10 mouse cellular contexts compared by ENCODE assay signal in the genomic region with DNA sequence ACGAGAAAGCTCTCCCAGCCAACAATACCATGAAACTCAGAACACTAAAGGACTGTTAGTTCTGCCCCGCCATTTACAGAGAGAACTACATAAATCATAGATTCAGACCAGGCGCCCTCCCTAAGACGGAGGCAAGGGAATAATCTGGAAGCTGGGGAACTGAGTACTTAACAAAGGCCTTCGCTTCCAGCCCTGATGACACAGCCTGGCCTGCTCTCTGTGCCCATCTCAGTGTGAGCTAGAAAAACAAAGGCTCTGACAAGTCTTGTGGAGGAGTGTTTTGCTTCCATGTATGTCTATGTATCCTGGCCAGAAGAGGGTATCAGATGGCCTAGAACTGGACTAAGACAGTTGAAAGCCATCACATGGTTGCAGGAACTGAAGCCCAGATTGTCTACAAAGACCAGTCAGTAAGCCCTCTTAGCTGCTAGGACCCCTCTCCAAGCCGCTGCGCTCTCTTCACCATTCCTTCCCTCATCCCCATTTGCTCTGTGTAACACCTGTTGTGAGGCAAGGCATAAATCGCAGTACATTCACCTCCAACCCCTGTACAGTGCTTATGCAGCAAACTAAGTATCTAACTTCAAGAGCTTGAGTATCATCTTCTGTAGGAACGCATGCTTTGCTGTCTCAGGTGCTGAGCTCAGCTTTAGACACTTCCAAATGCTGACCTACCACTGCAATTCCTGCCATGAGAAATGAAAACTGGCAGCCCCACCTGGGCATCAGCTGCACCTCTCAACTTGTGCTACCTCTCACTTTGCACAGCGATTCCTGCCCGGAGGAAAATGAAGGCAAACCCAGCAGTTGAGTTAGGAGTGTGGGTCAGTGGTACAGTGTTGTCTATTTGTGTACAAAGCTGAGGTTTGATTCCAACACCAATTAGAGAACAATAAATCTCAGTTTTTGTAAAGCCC. TPM values are rescaled to one million over a fixed set of nuclear protein-coding genes. Genes with fewer than 3 reads are reported as not detected.
DNase-seq lines count a peak whose midpoint lies in the region; ATAC-seq and TF ChIP-seq lines count a peak whose summit lies in the region.
"Had no signal": no experiment of that assay in that cellular context is flagged by ENCODE, and none has a peak within 500 bp of the region (broad histone marks: within the 10 kb centered on the region; RNA-seq: fewer than 3 reads in every experiment).

No protein-coding gene starts in this region.

- no peaks in the 10 kb centered on the region for H3K9me3 ChIP-seq in intestine, postnatal 0 days (ENCODE audit: control insufficient read depth)
- H3K9me3 ChIP-seq: megakaryocyte, embryonic 14.5 days had no signal

- no peaks in the 10 kb centered on the region; the same call in 1 of the 2 replicates for H3K4me1 ChIP-seq in intestine, postnatal 0 days (replicated peaks; ENCODE audit: control insufficient read depth, insufficient read depth, low read length)
- no peaks in the 10 kb centered on the region for H3K4me1 ChIP-seq in olfactory bulb, adult 2 months (ENCODE audit: control insufficient read depth, insufficient read depth, low read length)

- H3K4me3 ChIP-seq in intestine, postnatal 0 days (ENCODE audit: low read depth, low read length) = no peak overlapping the region
- H3K4me3 ChIP-seq in olfactory bulb, adult 2 months (ENCODE audit: insufficient read depth, low read depth, low read length) = no peak overlapping the region
- H3K4me3 ChIP-seq: megakaryocyte, embryonic 14.5 days had no signal

- no peak for TF ChIP-seq CTCF in intestine, postnatal 0 days (IDR thresholded peaks at IDR 0.05; ENCODE audit: low read depth)
- TF ChIP-seq CTCF in olfactory bulb, adult 2 months (IDR thresholded peaks at IDR 0.05; ENCODE audit: insufficient read depth, low read depth, low read length) = no peak

- no peak overlapping the region for H3K9ac ChIP-seq in intestine, postnatal 0 days (ENCODE audit: low read depth, low read length)

- H3K27me3 ChIP-seq in intestine, postnatal 0 days (replicated peaks; ENCODE audit: control insufficient read depth, insufficient read depth, low read length) = no peaks in the 10 kb centered on the region
- H3K27me3 ChIP-seq: megakaryocyte, embryonic 14.5 days; Patski had no signal

- no peak for TF ChIP-seq POLR2A in olfactory bulb, adult 2 months (IDR thresholded peaks at IDR 0.05; ENCODE audit: insufficient read depth, low read depth, low read length)

- H3K36me3 ChIP-seq in intestine, postnatal 0 days (ENCODE audit: control insufficient read depth, insufficient read depth) = peaks cover 32% of the 10 kb centered on the region

- no peak for ATAC-seq in intestine, postnatal 0 days
- ATAC-seq: Patski had no signal

- no peak overlapping the region for H3K4me2 ChIP-seq in intestine, postnatal 0 days (replicated peaks; ENCODE audit: low read depth)

- peak overlapping the region; percentile 15; the same call in 1 of the 2 replicates for H3K27ac ChIP-seq in intestine, postnatal 0 days (ENCODE audit: low read depth, low read length)
- H3K27ac ChIP-seq in olfactory bulb, adult 2 months (ENCODE audit: insufficient read depth, low read depth, low read length) = 0 out of 2 replicates have a peak overlapping the region, but pooled peaks have one; percentile 0

- WGBS in intestine, postnatal 0 days = 92% methylated on average over 11 of the region's 11 CpGs
- 73% methylated on average over 11 of the region's 11 CpGs for WGBS in olfactory bulb, adult 2 months

- DNase-seq in kidney, postnatal 10 days = peak; percentile 20
- DNase-seq in kidney, postnatal 14 days = no peak
- DNase-seq in gastrocnemius, postnatal 25 days = peak; percentile 68
- DNase-seq in thymus, postnatal 25 days = no peak
- DNase-seq in urinary bladder, postnatal 14 days (ENCODE audit: low spot score) = no peak
- DNase-seq: cerebellum, adult 9-11 months had no signal

RNA-seq across cellular contexts. Expression of gene Chd2, which starts 20.1 kb away (rescaled TPM):
- total RNA-seq in gastrocnemius, postnatal 25 days (2021) = 10 to 100 TPM; 30.2 to 38.4 TPM
- 19.3 and 25.4 TPM in 2 replicates for polyA plus RNA-seq in intestine, postnatal 0 days (2015; fragmentation: Nextera tagmentation; extraction: Ambion mirVana)
- polyA plus RNA-seq in olfactory bulb, adult 2 months (2012; ENCODE audit: insufficient read depth, insufficient read length, low replicate concordance, missing spikeins) = 211 and 544 TPM in 2 replicates

Comparison
In these comparisons a context has a peak if more than half of its experiments do, and no peak if none do; other contexts are left out.
1. DNase-seq: peak in kidney, postnatal 10 days (single experiment) and gastrocnemius, postnatal 25 days (single experiment); none in kidney, postnatal 14 days (single experiment), thymus, postnatal 25 days (single experiment) and urinary bladder, postnatal 14 days (single experiment).